In the genomic region with DNA sequence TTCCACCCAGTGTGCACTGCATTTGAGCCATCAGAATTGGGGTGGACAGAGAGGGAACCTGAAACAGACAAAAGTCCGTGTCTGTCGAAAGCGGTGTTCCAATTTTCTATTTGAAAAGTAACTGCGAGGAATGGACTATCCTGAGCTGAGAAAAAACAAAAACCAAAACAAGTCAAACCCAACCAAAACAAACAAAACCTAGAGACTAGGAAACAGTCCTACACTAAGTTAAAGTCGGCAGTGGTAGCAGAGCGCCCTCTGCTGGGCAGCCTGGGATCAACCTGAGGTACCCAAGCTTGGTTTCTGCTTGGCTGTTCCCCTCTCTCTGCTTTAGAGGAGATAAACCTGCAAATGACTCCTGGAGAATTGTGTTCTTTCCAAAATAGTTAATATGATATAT, we compare ENCODE assay signal across 8 mouse cellular contexts. TPM values are rescaled to one million over a fixed set of nuclear protein-coding genes. Genes with fewer than 3 reads are reported as not detected.
DNase-seq lines count a peak whose midpoint lies in the region; ATAC-seq lines count a peak whose summit lies in the region.

No protein-coding gene starts in this region.

- no peak overlapping the region for H3K4me3 ChIP-seq in lung, embryonic 16.5 days (ENCODE audit: low read length)

- ATAC-seq in CD4-positive, CD25-positive, alpha-beta regulatory T cell, adult 4 months: peak; percentile 71
- peak; percentile 67 for ATAC-seq in lung, embryonic 16.5 days (ENCODE audit: low read depth)

- no peaks in the 10 kb centered on the region for H3K9me3 ChIP-seq in lung, embryonic 16.5 days (ENCODE audit: control insufficient read depth, low read length)

- H3K9ac ChIP-seq in lung, embryonic 16.5 days (ENCODE audit: low read length): no peak overlapping the region

- peak; percentile 76 for DNase-seq in adrenal gland, adult 2 months
- DNase-seq in embryo, embryonic 11 days: peak; percentile 84
- peak; percentile 72 for DNase-seq in heart, adult 8-10 months (ENCODE audit: low spot score)
- DNase-seq in large intestine, adult 2 months (ENCODE audit: low read depth, low spot score): peak; percentile 37
- peak; percentile 82 for DNase-seq in ovary, postnatal 14 days (ENCODE audit: low spot score)
- DNase-seq in thymus, postnatal 25 days: peak; percentile 50

- H3K4me1 ChIP-seq in lung, embryonic 16.5 days (replicated peaks; ENCODE audit: control insufficient read depth, insufficient read depth, low read length): no peaks in the 10 kb centered on the region

- no peak overlapping the region for H3K4me2 ChIP-seq in lung, embryonic 16.5 days (ENCODE audit: low read depth, low read length)

- WGBS in large intestine, adult 2 months: 13% methylated on average over 6 of the region's 6 CpGs
- WGBS in lung, embryonic 16.5 days: 11% methylated on average over 6 of the region's 6 CpGs

- H3K27ac ChIP-seq in lung, embryonic 16.5 days (ENCODE audit: low read length): no peak overlapping the region

- H3K36me3 ChIP-seq in lung, embryonic 16.5 days (ENCODE audit: control insufficient read depth, insufficient read depth, low read length): no peaks in the 10 kb centered on the region

- peaks cover 7% of the 10 kb centered on the region; the same call in 1 of the 2 replicates for H3K27me3 ChIP-seq in lung, embryonic 16.5 days (ENCODE audit: control insufficient read depth, insufficient read depth, low read depth, low read length)

RNA-seq across cellular contexts. Expression of a gene that starts 10.0 kb away (rescaled TPM):
- polyA plus RNA-seq in CD4-positive, CD25-positive, alpha-beta regulatory T cell, adult 4 months (2017; shearing (Covaris generic)): 100 to 1,000 TPM; 149 to 150 TPM
- total RNA-seq in adrenal gland, adult 2 months (2021): 10 to 100 TPM; 76.1 to 87.7 TPM
- 25.8 and 28.5 TPM in 2 replicates for polyA plus RNA-seq in adrenal gland, adult 2 months (2012; rRNA removed)
- total RNA-seq in heart, adult 8-10 months (2022): 100 to 1,000 TPM in 3 of 4 experiments, 10 to 100 TPM in 1; 94.8 to 119 (median 109) TPM
- 31.4 and 33.8 TPM in 2 replicates for polyA plus RNA-seq in large intestine, adult 2 months (2012; rRNA removed)
- 142 and 148 TPM in 2 replicates for polyA plus RNA-seq in lung, embryonic 16.5 days (2015; fragmentation: Nextera tagmentation; extraction: Ambion mirVana)
